Mouse (Mus musculus) lung, postnatal 0 days (tissue): Measurements from ENCODE around the gene Patj.

Experiments used
- CTCF ChIP-seq: IDR thresholded peaks from 2 replicates; pipeline ENCODE4 v1.5.1; 2016; ENCODE audit warnings: antibody characterized with exemption, mild to moderate bottlenecking
- EP300 ChIP-seq: IDR thresholded peaks from 2 replicates; pipeline ENCODE4 v1.6.1; 2016; ENCODE audit warnings: antibody characterized with exemption, mild to moderate bottlenecking, control low read depth

- no peak for TF ChIP-seq CTCF
- no peak for TF ChIP-seq EP300
Measured at GRCm38 (mm10) chr4:98620986-98621784, 225.6 kb downstream of the Patj start.
